Mouse (Mus musculus) cerebellum, adult 11 months (tissue): Measurements from ENCODE around the gene Tnfsf10.

Source experiments
- DNase-seq: peaks from one replicate; pipeline ENCODE4 v3.0.0; 2022

Tnfsf10 gene

GRCm38 (mm10) chr3:27371725-27372650 lies 55.2 kb downstream of the Tnfsf10 start:
- DNase-seq, result no peak

- DNase-seq, result no peak
These were observed 57.6 kb downstream of the Tnfsf10 start for GRCm38 (mm10) chr3:27374396-27374795.

- DNase-seq, result no peak
These were observed 61.1 kb downstream of the Tnfsf10 start for GRCm38 (mm10) chr3:27377935-27378334.

GRCm38 (mm10) chr3:27384836-27385235 lies 68.0 kb downstream of the Tnfsf10 start:
- DNase-seq, result no peak

- DNase-seq, result no peak
These were observed 73.1 kb downstream of the Tnfsf10 start for GRCm38 (mm10) chr3:27389923-27390322.
